Mouse (Mus musculus) embryonic facial prominence, embryonic 10.5 days (tissue): ENCODE data around the gene Dll3. TPM values are rescaled to one million over a fixed set of nuclear protein-coding genes. Genes with fewer than 3 reads are reported as not detected.
"Not testable (repeated sequence)": the region's sequence is repeated elsewhere in the genome, so short reads cannot be mapped to it uniquely, and the experiment has no call there.

Experiments
- DNase-seq: peaks from one replicate; pipeline ENCODE4 v3.0.0-alpha.2; 2017; ENCODE audit warnings: low spot score
- H3K27ac ChIP-seq: fragments of 300-500 bp; sonication (generic); replicated peaks from 2 replicates; pipeline ENCODE4 v1.5.1; 2016; ENCODE audit warnings: mild to moderate bottlenecking
- H3K27me3 ChIP-seq: fragments of 300-500 bp; sonication (generic); replicated peaks from 2 replicates; pipeline ENCODE4 v1.6.1; 2016; ENCODE audit warnings: low read depth, mild to moderate bottlenecking; ENCODE audit not compliant: poor library complexity, severe bottlenecking
- H3K36me3 ChIP-seq: fragments of 300-500 bp; sonication (generic); replicated peaks from 2 replicates; pipeline ENCODE4 v1.6.1; 2016; ENCODE audit warnings: mild to moderate bottlenecking, moderate library complexity
- H3K4me1 ChIP-seq: fragments of 300-500 bp; sonication (generic); 2 replicates; pipeline ENCODE4 v1.6.1; 2016
- H3K4me3 ChIP-seq: fragments of 300-500 bp; sonication (generic); 2 replicates; pipeline ENCODE4 v1.5.1; 2016; ENCODE audit warnings: mild to moderate bottlenecking, moderate library complexity
- H3K9me3 ChIP-seq: fragments of 300-500 bp; sonication (generic); 2 replicates; pipeline ENCODE4 v1.6.1; 2016; ENCODE audit warnings: mild to moderate bottlenecking
- WGBS: fragments of 180-500 bp; shearing (Covaris S2); methylation state at CpG from one replicate; pipeline ENCODE4 v1.1.7; 2016; 5-methylcytosine and 5-hydroxymethylcytosine counted together
- polyA plus RNA-seq: library from polyadenylated mRNA; unstranded; fragments of >200 nt; fragmentation: Nextera tagmentation; extraction: Ambion mirVana; gene quantifications from 2 replicates; pipeline ENCODE4 v1.2.1, GENCODE M21; 2016

Dll3 gene
- polyA plus RNA-seq, 1 experiment from 2014 or later = 7.3 TPM

DNA sequence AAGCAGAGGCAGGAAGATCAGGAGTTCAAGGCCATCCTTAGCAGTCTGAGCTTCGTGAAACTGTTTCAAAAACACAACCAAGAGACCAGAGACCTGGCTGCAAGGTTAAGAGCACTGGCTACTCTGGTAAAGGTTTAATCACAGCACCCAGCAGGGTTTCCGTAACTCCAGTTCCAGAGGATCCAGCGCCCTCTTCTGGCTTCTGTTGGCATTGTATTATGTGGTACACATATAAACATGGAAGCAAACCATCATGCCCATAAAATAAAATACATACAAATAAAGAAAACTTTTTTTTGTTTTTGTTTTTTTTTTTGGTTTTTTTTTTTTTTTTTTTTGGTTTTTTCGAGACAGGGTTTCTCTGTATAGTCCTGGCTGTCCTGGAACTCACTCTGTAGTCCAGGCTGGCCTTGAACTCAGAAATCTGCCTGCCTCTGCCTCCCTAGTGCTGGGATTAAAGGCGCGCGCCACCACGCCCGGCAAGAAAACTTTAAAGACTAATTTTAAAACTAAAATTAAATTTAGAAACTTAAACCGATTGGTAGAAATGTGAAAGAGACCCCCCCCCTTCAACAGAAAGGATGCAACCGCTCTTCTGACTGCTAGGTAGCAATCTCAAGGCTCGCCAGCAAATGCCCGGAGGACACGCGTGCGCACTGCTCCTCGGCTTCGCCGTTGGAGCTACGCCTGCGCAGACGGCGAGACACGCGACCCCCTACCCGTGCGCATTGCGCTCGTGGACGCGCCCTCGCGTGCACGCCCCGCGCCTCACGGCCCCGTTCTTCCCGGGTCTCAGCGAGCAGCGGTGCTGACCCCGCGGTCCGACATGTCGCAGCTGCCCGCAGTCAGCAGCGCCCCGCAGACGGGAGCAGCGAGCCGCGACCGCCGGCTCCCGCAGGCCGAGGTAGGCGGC is 34.7 kb downstream of the Dll3 start, which contains the start of gene Eid2:
Gene Eid2, plus strand, starts transcription at position 753 of the 913 bp plus-strand sequence.
- Histone ChIP-seq H3K27me3 (no peaks in the 10 kb centered on the region), H3K9me3 (peaks cover 6% of the 10 kb centered on the region; the same call in 1 of the 2 replicates), H3K27ac (peak within 1 kb of the TSS; percentile 95), H3K36me3 (peaks cover 31% of the 10 kb centered on the region), H3K4me3 (peak within 1 kb of the TSS; percentile 86), H3K4me1 (peaks cover 8% of the 10 kb centered on the region)
- DNase-seq = peak; percentile 92
- WGBS = 7% methylated on average over 57 of the region's 57 CpGs

DNA sequence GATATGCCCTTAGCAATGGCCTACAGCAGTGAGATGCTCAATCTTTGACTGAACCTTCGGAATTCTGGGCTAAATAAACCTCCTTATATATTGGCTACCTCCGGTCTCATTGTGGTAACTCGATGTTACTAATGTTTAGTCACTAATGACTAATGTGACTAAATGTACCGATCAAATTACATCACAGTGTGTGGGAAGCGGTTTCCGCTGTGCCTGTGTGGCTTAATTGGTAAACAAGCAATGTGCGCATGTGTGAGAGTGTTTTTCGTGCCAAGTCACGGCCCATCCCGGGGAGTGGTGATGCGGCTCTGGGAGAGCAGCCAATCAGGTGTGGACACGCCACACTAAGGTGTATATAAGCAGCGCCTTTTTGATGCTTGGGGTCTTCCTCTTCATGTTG is 36.6 kb downstream of the Dll3 start:
- no peak for DNase-seq
- Histone ChIP-seq H3K27me3 (no peaks in the 10 kb centered on the region), H3K4me1 (peaks cover 8% of the 10 kb centered on the region), H3K4me3 (no peak overlapping the region), H3K36me3 (peaks cover 14% of the 10 kb centered on the region), H3K9me3 (peaks cover 2% of the 10 kb centered on the region; the same call in 1 of the 2 replicates), H3K27ac (no peak overlapping the region)
- 92% methylated on average over 13 of the region's 13 CpGs for WGBS

DNA sequence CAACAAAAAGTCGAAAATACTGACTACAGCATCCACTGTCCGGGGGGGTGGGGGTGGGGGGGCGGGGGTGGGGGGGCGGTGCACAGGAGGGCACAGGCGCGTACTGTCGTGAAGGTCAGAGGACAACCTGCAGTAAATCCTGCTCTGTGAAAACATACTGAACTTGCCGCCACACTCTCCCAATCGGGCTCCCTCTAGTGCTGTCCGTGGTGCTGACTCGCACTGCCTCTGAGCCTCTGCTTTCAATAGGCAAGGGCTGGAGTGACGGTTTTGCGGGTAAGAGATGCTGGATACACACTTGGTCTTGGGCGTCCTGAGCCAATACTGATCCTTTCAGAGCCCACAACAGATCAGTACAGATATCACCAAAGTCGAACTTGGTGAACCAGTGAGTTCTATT is 38.3 kb downstream of the Dll3 start:
- no peak overlapping the region for H3K27ac ChIP-seq
- H3K4me3 ChIP-seq = no peak overlapping the region
- 8% methylated on average over 15 of the region's 15 CpGs for WGBS
- H3K27me3 ChIP-seq = no peaks in the 10 kb centered on the region
- no peaks in the 10 kb centered on the region for H3K9me3 ChIP-seq
- peak; percentile 86 for DNase-seq
- H3K36me3 ChIP-seq = no peaks in the 10 kb centered on the region
- peaks cover 6% of the 10 kb centered on the region for H3K4me1 ChIP-seq

DNA sequence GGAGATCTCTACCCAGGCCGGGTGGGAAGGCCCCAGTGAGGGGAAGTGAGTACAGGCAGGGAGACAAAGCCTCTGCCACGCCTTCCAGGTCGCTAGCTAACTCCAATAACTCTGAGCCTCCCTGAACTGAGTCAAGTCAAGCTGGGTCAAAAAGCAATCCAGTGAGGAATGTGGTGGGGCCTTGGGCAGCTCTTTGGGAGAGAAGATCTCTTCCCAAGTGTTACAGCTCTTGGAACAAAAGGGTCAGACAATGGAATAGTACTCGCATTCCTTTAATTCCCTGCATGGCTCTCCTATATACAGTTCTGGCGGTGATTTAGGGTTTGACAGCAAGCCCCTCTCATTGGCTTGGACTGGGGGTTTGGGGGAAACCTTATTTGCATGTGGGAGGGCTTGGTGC is 39.2 kb downstream of the Dll3 start:
- WGBS = 50% methylated on average over 5 of the region's 5 CpGs
- DNase-seq = no peak

DNA sequence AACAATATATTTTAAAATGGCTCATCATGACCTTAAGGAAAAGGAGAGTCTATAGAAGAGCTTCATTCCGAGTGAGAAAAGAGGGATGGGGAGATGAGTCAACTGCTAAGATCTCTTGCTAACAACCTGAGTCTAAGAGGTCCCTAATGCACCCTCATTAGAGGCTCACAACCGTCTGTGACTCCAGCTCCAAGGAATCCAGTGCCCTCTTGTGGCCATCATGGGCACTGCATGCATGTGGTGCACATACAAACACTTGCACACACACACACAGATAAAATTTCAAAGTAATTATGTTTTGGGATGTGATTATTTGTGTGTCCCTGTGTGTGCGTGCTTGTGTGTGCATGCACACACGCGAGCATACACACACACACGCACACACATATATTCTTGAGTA is 46.6 kb downstream of the Dll3 start:
- no peak for DNase-seq
- H3K4me3 ChIP-seq = no peak overlapping the region
- whole genome bisulfite sequencing = 82% methylated on average over 6 of the region's 6 CpGs
- H3K36me3 ChIP-seq = no peaks in the 10 kb centered on the region
- no peak overlapping the region for H3K27ac ChIP-seq
- H3K4me1 ChIP-seq = no peaks in the 10 kb centered on the region
- no peaks in the 10 kb centered on the region for H3K27me3 ChIP-seq
- H3K9me3 ChIP-seq = peaks cover 5% of the 10 kb centered on the region; the same call in 1 of the 2 replicates

More for the DNA sequence above, 39.2 kb downstream of the Dll3 start:
- Histone ChIP-seq H3K27me3 (no peaks in the 10 kb centered on the region), H3K27ac (no peak overlapping the region), H3K36me3 (no peaks in the 10 kb centered on the region), H3K4me3 (no peak overlapping the region), H3K4me1 (no peaks in the 10 kb centered on the region), H3K9me3 (no peaks in the 10 kb centered on the region)

DNA sequence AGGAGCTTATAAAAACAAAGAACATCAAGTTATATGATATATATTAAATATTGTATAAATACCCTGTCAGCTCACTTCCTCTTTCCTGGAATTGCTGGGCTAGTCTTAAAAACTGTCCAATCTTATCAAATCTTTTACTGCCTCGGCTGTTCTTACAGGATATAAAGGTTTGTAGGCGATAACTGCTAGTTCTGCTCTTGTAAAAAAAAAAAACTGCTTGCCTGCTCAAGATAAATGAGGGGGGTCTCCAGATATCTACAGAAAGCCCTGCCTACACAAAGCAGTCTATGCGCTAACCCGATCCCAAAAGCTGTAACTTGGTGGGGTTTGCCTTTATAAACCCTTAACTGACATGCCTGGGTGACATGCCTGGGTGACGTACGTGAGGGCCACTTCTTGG is 47.4 kb downstream of the Dll3 start:
- Histone ChIP-seq H3K36me3 (no peaks in the 10 kb centered on the region), H3K27ac (no peak overlapping the region), H3K4me1 (no peaks in the 10 kb centered on the region), H3K27me3 (no peaks in the 10 kb centered on the region), H3K4me3 (no peak overlapping the region), H3K9me3 (peaks cover 5% of the 10 kb centered on the region; the same call in 1 of the 2 replicates)
- WGBS = 93% methylated on average over 6 of the region's 6 CpGs
- no peak for DNase-seq

DNA sequence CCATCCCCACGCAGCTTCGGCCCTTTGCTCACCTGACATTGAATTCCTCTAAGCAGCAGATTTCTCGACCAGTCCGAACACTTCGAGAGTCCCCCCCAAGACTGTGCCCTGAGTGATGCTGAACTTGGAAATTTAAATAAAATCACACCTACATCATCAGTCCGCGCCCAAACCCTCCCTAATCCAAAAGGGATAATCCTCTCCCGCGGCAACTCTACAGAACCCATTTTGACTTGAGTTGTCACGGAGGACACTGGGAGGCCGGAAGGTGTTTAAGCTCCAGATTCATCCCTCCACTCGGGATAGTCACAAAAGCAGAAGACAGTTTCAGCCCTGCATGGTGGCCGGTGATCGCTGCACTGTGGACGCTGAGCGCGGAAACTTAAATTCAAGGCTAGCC is 50.1 kb downstream of the Dll3 start:
- Histone ChIP-seq H3K4me3 (no peak overlapping the region), H3K36me3 (no peaks in the 10 kb centered on the region), H3K4me1 (no peaks in the 10 kb centered on the region), H3K27me3 (no peaks in the 10 kb centered on the region), H3K27ac (no peak overlapping the region), H3K9me3 (peaks cover 8% of the 10 kb centered on the region; the same call in 1 of the 2 replicates)
- 92% methylated on average over 17 of the region's 17 CpGs for WGBS
- DNase-seq = no peak

DNA sequence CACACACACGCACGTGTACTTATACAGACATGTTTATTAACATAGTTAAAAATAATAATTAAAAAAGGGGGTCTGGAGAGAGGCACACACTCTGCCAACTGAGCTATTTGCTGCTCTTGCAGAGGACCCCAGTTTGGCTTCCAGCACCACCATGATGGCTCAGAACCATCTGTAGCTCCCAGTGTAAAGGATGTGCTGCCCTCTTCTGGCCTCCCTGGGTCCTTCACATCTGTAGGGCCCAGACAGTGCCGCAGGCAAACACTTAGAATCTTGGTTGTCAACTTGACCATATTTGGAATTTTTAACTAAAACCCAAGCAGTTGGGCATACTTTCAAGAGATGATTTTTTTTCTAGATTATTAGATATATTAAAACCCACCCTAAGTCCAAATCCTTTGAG is 53.1 kb downstream of the Dll3 start:
- H3K27me3 ChIP-seq = no peaks in the 10 kb centered on the region
- no peak for DNase-seq
- no peak overlapping the region for H3K4me3 ChIP-seq
- 0 out of 2 replicates have a peak, but pooled peaks cover 8% of the 10 kb centered on the region for H3K9me3 ChIP-seq
- H3K4me1 ChIP-seq = no peaks in the 10 kb centered on the region
- no peak overlapping the region for H3K27ac ChIP-seq
- WGBS = 89% methylated on average over 3 of the region's 3 CpGs
- H3K36me3 ChIP-seq = no peaks in the 10 kb centered on the region

DNA sequence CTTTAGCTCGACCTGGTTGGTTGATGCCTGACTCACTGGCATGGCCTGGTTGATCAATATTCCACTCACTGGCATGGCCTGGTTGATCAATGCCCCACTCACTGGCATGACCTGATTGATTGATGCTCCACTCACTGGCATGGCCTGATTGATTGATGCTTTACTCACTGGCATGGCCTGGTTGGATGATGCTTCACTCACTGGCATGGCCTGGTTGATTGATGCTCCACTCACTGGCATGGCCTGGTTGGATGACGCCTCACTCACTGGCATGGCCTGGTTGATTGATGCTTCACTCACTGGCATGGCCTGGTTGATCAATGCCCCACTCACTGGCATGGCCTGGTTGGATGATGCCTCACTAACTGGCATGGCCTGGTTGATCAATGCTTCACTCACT is 58.1 kb downstream of the Dll3 start:
- H3K27me3 ChIP-seq, H3K9me3 ChIP-seq, H3K27ac ChIP-seq, H3K4me1 ChIP-seq, H3K4me3 ChIP-seq, H3K36me3 ChIP-seq, DNase-seq: not testable (repeated sequence)
- WGBS = 79% methylated on average over 2 of the region's 2 CpGs

Other genes with a start within 250 kb of the Dll3 start
- gene Fcgbp, start 231.0 kb downstream of the Dll3 start, polyA plus RNA-seq = 0.30 and 0.88 TPM in 2 replicates
- 0.03 and 0.06 TPM in 2 replicates for gene 9530053A07Rik, start 172.8 kb downstream of the Dll3 start, polyA plus RNA-seq
- gene Fbl, start 132.5 kb downstream of the Dll3 start, polyA plus RNA-seq = 171 and 181 TPM in 2 replicates
- 16.6 TPM in 2 replicates for gene Dyrk1b, start 122.8 kb downstream of the Dll3 start, polyA plus RNA-seq
- 2.0 and 2.7 TPM in 2 replicates for gene Eid2, start 34.4 kb downstream of the Dll3 start, polyA plus RNA-seq
- gene Eid2b, start 24.5 kb downstream of the Dll3 start, polyA plus RNA-seq = 9.3 and 9.7 TPM in 2 replicates
- 0.18 and 0.49 TPM in 2 replicates for gene Selenov, start 11.1 kb downstream of the Dll3 start, polyA plus RNA-seq
- 215 and 243 TPM in 2 replicates for gene Timm50, start 9.8 kb upstream of the Dll3 start, polyA plus RNA-seq
- gene Supt5, start 36.5 kb upstream of the Dll3 start, polyA plus RNA-seq = 122 and 124 TPM in 2 replicates
- 1,023 and 1,043 TPM in 2 replicates for gene Rps16, start 48.4 kb upstream of the Dll3 start, polyA plus RNA-seq
- 93.4 and 101 TPM in 2 replicates for gene Plekhg2, start 70.4 kb upstream of the Dll3 start, polyA plus RNA-seq
- gene Zfp36, start 78.0 kb upstream of the Dll3 start, polyA plus RNA-seq = 5.6 and 5.7 TPM in 2 replicates
- gene Med29, start 90.5 kb upstream of the Dll3 start, polyA plus RNA-seq = 61.9 and 62.6 TPM in 2 replicates
- 88.3 and 89.0 TPM in 2 replicates for gene Paf1, start 90.7 kb upstream of the Dll3 start, polyA plus RNA-seq
- gene Gmfg, start 135.2 kb upstream of the Dll3 start, polyA plus RNA-seq = 6.9 and 7.1 TPM in 2 replicates
- gene Lrfn1, start 149.7 kb upstream of the Dll3 start, polyA plus RNA-seq = 4.9 TPM in 2 replicates
- gene Ifnl2, start 208.2 kb upstream of the Dll3 start, polyA plus RNA-seq = not detected in 2 replicates
- gene Ifnl3, start 220.6 kb upstream of the Dll3 start, polyA plus RNA-seq = not detected in 2 replicates
- gene Sycn, start 238.6 kb upstream of the Dll3 start, polyA plus RNA-seq = not detected in 2 replicates
- gene Nccrp1, start 245.0 kb upstream of the Dll3 start, polyA plus RNA-seq = 0.10 TPM in 1 of 2 replicates, not detected in the other